Mouse (Mus musculus): Measurements from ENCODE around the gene Larp1b. TPM values are rescaled to one million over a fixed set of nuclear protein-coding genes. Genes with fewer than 3 reads are reported as not detected.

Larp1b gene
- total RNA-seq, 2 experiments from 2014 or later = 20.5 to 26.5 TPM

GRCm38 (mm10) chr3:41075376-41075775 lies 125.7 kb downstream of the Larp1b start:
- intact Hi-C loops (cut with DNase I) = no loop called here

GRCm38 (mm10) chr3:41078673-41079072 lies 129.0 kb downstream of the Larp1b start:
- DNase-seq (ENCODE audit: low spot score in 2 of 2) = no peak
- intact Hi-C loops (cut with DNase I) = no loop called here

More at GRCm38 (mm10) chr3:41075376-41075775, 125.7 kb downstream of the Larp1b start:
- no peak for DNase-seq (ENCODE audit: low spot score in 2 of 2)

GRCm38 (mm10) chr3:41080724-41081123 lies 131.1 kb downstream of the Larp1b start:
- DNase-seq (ENCODE audit: low spot score in 2 of 2) = no peak
- intact Hi-C loops (cut with DNase I) = no loop called here

GRCm38 (mm10) chr3:41081474-41082301 lies 132.1 kb downstream of the Larp1b start:
- intact Hi-C loops (cut with DNase I) = loop anchor here (2.0 kb wide), 2 partner anchors 133 to 483 kb away; partner anchors contain the start of gene Larp1b

GRCm38 (mm10) chr3:41082520-41082884 lies 132.9 kb downstream of the Larp1b start:
- DNase-seq (ENCODE audit: low spot score in 2 of 2) = no peak
- intact Hi-C loops (cut with DNase I) = loop anchor here (2.0 kb wide), 2 partner anchors 134 to 482 kb away; partner anchors contain the start of gene Larp1b

More at GRCm38 (mm10) chr3:41081474-41082301, 132.1 kb downstream of the Larp1b start:
- no peak for DNase-seq (ENCODE audit: low spot score in 2 of 2)

GRCm38 (mm10) chr3:41082885-41083789 lies 133.5 kb downstream of the Larp1b start, which contains the start of gene Pgrmc2:
Gene Pgrmc2, minus strand, starts transcription at chr3:41083046.
- intact Hi-C loops (cut with DNase I) = loop anchor here (2.0 kb wide), 2 partner anchors 134 to 482 kb away; partner anchors contain the start of gene Larp1b
- DNase-seq (ENCODE audit: low spot score in 2 of 2) = peak; percentile 97 to 99

- intact Hi-C loops (cut with DNase I) = loop anchor here (2.0 kb wide), 2 partner anchors 135 to 481 kb away; partner anchors contain the start of gene Larp1b
- DNase-seq (ENCODE audit: low spot score in 2 of 2) = no peak
These were observed 134.1 kb downstream of the Larp1b start for GRCm38 (mm10) chr3:41083790-41084112.

GRCm38 (mm10) chr3:41084421-41084820 lies 134.8 kb downstream of the Larp1b start:
- intact Hi-C loops (cut with DNase I) = no loop called here
- no peak for DNase-seq (ENCODE audit: low spot score in 2 of 2)

- no peak for DNase-seq (ENCODE audit: low spot score in 2 of 2)
- intact Hi-C loops (cut with DNase I) = no loop called here
These were observed 137.4 kb downstream of the Larp1b start for GRCm38 (mm10) chr3:41087071-41087470.

Other genes with a start within 250 kb of the Larp1b start
- under 1 TPM in 1 of 2 experiments, not detected in 1; 0.15 TPM for gene Slc25a31, start 241.0 kb upstream of the Larp1b start, total RNA-seq (2021)
- gene Hspa4l, start 205.3 kb upstream of the Larp1b start, total RNA-seq (2021) = 100 to 1,000 TPM; 153 to 164 TPM
- 1 to 10 TPM; 4.0 to 4.2 TPM for gene Plk4, start 149.8 kb upstream of the Larp1b start, total RNA-seq (2021)
- gene Mfsd8, start 102.9 kb upstream of the Larp1b start, total RNA-seq (2021) = 10 to 100 TPM; 16.7 to 22.1 TPM
- 10 to 100 TPM; 10.2 to 13.7 TPM for gene Abhd18, start 102.9 kb upstream of the Larp1b start, total RNA-seq (2021)
- gene 1700034I23Rik, start 47.3 kb upstream of the Larp1b start, total RNA-seq (2021) = under 1 TPM in 1 of 2 experiments, not detected in 1; 0.32 TPM
- 10 to 100 TPM; 59.3 to 59.9 TPM for gene Pgrmc2, start 133.2 kb downstream of the Larp1b start, total RNA-seq (2021)